Mouse (Mus musculus) gonadal fat pad, adult 2 months (tissue): ENCODE measurements around the gene Rdm1. TPM values are rescaled to one million over a fixed set of nuclear protein-coding genes. Genes with fewer than 3 reads are reported as not detected.

Experiments
- DNase-seq: peaks from one replicate; pipeline ENCODE4 v3.0.0-alpha.2; 2012; ENCODE audit warnings: low read depth
- polyA plus RNA-seq: library from polyadenylated mRNA; depleted of rRNA; stranded (reverse); fragments of >200 nt; gene quantifications from 2 replicates; pipeline ENCODE4 v1.2.3, GENCODE M21; 2012; rRNA removed

Gene Rdm1
- polyA plus RNA-seq, 1 experiment = 23.7 TPM

DNA sequence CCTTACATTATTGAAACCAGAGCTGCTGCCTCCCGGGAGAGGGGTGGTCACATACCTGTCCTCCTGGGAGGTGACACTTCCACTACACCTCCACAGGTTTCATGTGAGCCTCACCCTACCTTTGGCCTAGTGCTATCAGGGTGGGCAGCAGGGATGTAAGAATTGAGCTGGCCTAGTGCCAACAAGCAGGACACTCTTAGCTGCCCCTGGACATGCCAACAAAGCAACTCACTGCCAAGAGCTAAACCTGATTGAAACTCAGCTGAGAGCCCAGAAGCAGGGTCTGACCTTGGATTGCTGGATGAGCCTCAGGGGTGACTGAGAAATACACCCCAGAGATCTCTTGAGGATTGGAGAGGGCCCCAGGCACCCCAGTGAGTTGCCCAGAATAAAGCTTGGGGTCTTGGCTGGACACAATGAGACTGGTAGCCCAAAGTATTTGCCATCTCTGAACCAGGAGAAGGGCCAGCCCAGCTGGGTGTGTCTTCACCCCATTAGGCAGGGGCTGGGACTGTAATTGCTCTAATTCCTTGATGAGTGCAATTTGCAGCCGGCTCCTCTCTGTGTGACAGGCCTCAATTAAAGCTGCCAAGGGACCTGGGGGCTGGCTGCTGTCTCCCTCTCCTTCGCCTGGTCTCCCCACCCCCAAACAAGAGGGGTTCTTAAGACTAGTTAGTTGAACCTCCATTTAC lies 53.8 kb downstream of the Rdm1 start:
- DNase-seq = no peak

DNA sequence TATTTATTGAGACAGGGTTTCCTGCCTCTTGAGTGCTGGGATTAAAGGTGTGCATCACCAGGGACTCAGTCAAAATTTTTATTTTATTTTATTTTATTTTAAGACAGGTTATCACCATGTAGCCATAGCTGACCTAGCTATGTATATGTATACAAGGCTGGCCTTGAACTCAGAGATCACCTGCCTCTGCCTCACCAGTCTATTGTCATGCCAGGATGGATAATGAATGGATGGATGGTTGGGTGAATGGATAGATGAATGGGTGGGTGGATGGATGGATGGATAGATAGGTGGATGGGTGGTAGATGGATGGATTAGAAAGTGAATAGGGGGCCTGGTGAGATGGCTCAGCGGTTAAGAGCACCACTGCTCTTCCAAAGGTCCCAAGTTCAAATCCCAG lies 55.0 kb downstream of the Rdm1 start:
- no peak for DNase-seq

DNA sequence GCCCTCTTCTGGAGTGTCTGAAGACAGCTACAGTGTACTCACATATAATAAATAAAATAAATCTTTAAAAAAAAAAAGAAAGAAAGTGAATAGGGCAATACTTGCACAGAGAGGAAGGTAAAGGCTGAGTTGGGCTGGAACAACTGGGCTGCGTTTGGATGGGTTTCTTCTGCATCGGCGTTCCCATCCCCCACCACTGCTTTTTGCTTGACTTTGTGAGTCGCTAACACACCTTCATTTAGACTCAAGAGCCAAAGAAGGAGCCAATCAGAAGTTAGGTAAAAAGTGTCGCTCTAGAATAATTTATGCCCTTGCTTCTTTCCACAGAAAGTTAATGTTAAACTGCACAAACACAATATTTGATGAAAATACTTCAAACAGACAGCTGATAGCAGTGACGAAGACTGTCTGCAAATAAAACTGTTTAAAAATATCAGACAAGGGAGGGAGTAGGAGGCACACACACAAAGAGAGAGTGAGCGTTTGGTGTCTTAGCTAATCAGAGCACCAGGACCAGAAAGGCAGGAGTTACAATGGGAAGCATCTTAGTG lies 55.5 kb downstream of the Rdm1 start:
- DNase-seq = no peak

Other genes starting within 250 kb of the Rdm1 start
- 30.4 and 33.7 TPM in 2 replicates for gene Aarsd1, start 209.6 kb upstream of the Rdm1 start, polyA plus RNA-seq
- 0.19 and 0.34 TPM in 2 replicates for gene Gm27029, start 202.4 kb upstream of the Rdm1 start, polyA plus RNA-seq
- 25.6 and 26.5 TPM in 2 replicates for gene Rundc1, start 202.1 kb upstream of the Rdm1 start, polyA plus RNA-seq
- 12.3 and 15.3 TPM in 2 replicates for gene Ptges3l, start 201.9 kb upstream of the Rdm1 start, polyA plus RNA-seq
- gene Rpl27, start 184.9 kb upstream of the Rdm1 start, polyA plus RNA-seq = 406 and 583 TPM in 2 replicates
- 45.9 and 61.9 TPM in 2 replicates for gene Ifi35, start 178.8 kb upstream of the Rdm1 start, polyA plus RNA-seq
- 16.3 and 21.6 TPM in 2 replicates for gene Rnd2, start 162.2 kb upstream of the Rdm1 start, polyA plus RNA-seq
- 140 and 168 TPM in 2 replicates for gene Vat1, start 161.0 kb upstream of the Rdm1 start, polyA plus RNA-seq
- 0.39 and 0.46 TPM in 2 replicates for gene Brca1, start 75.2 kb upstream of the Rdm1 start, polyA plus RNA-seq
- gene Nbr1, start 75.0 kb upstream of the Rdm1 start, polyA plus RNA-seq = 96.8 and 109 TPM in 2 replicates
- 37.0 and 71.6 TPM in 2 replicates for gene Tmem106a, start 45.0 kb upstream of the Rdm1 start, polyA plus RNA-seq
- gene Gm11634, start 27.9 kb upstream of the Rdm1 start, polyA plus RNA-seq = 0.16 TPM in 1 of 2 replicates, not detected in the other
- gene Arl4d, start 38.3 kb downstream of the Rdm1 start, polyA plus RNA-seq = 18.8 and 26.6 TPM in 2 replicates
- gene Dhx8, start 105.7 kb downstream of the Rdm1 start, polyA plus RNA-seq = 12.6 and 14.0 TPM in 2 replicates
- gene Etv4, start 158.2 kb downstream of the Rdm1 start, polyA plus RNA-seq = 52.1 and 59.9 TPM in 2 replicates